Mouse (Mus musculus): ENCODE measurements at regions not wholly inside any gene's neighbourhood (a gene's known extent, or its start where the extent isn't known, plus 50 kb on each side); places are given as distances from the start of the nearest gene placed in this dataset.

- DNase-seq (ENCODE audit: low spot score in 2 of 2) = no peak
Observed at GRCm38 (mm10) chr9:32815473-32815872, 179.5 kb downstream of the Ets1 start.

DNA sequence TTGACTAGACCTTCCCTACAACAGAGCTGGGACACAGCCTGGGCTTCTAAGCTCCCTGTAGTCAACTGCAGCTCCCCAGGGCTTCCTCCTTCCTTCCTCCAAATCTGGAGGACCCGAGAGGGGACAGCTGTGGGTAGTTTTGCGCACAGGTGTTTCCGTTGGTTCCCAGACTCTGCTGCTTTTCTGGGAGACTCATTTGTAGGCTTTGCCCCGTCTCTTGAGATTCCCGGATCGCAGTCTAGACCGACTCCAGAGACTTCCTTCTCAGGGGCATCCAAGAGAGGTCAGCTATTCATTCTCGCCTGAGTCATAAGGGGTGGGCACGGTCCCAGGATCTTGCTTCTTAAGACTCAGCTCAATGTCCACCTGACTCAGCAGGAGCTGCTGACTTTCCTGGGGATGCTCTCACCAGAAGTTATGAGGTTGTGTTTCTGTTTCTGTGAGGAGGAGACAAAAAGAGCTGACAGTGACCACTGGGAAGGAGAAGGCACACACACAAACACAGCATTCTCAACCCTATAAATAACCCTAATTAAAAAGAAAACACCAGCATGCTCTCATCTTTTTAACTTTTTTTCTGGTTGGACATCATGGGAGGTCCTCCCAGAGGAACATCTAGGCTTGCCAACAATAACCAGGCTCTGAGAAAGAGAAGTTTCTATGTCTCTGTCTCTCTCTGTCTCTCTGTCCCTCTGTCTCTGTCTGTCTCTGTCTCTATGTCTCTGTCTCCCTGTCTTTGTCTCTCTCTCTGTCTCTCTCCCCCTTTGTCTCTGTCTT is 180.8 kb downstream of the Ets1 start:
- DNase-seq (ENCODE audit: low spot score in 2 of 2) = no peak

DNA sequence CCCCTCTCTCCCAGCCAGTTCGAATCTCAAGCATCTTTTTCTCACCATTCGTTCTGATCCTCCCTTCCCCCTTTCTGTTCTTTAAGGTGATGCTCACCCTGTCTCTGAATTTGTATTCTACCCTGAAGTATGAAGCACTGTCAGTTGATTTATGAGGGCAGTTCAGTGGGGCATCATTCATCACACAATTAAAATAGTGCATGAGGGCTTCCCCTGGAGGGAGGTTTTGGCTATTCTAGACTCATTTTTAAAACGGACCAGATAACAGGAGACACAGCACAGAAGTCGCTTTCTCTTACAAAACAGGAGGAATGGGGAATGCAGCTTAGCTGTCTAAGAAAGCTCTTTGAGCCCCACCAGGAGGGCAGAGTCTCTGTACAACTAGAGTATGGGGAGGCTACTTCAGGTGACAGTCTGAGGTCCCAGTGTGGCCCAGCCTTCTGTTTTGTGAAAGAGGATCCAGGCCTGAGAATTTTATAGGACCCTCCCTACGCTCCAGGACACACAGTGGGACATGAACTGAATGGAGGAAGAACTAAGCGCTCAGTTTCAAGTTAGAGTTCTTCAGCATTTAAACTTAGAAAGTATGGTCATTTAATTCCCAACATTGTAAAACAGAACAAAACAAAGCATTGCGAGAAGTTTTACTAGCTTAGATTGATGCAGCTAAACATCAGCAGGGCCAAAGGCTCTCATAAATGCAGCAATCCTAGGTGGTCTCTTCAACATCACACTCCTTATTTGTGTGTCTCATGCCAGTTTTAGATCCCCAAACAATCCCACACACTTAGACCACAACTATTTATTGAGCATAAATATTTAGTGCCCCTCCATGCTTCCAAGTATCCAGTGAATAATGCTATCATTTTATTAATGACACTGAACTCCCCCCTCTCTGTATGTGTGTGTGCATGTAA is 181.7 kb downstream of the Ets1 start:
- DNase-seq (ENCODE audit: low spot score in 2 of 2) = no peak

DNA sequence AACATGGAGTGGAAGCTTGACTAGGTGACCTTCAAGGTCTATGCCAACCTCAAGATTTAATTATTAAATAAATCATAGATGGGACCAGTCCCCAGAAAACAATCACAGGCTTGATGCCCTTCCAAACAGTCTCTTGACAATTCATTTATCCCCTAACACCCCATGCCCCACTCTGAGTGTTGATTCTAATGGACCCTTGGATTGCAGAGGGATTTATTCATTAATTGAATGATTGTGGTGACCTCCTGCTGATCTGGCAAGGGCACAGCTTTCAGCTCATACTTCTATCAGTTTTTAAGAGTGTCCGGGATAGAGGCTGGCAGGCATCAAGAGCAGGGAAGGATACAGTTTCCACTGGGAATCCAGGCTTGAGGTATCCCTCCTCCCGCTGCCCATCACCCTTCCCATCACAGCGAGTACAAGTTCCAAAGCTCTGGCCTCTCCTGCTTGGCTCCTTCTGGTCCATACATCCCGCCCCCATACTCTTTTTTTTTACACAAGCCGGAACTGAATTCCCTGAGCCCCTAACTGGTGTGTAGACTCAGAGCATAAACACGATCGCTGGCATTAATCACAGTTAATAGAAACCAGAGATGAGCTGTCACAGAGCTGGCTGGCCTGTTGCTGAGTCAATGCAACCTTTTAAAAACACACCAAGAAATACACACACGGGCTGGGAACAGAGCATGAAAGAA is 187.6 kb downstream of the Ets1 start:
- no peak for DNase-seq (ENCODE audit: low spot score in 2 of 2)

GRCm38 (mm10) chr9:32824134-32824531 is 188.1 kb downstream of the Ets1 start:
- no peak for DNase-seq (ENCODE audit: low spot score in 2 of 2)

DNA sequence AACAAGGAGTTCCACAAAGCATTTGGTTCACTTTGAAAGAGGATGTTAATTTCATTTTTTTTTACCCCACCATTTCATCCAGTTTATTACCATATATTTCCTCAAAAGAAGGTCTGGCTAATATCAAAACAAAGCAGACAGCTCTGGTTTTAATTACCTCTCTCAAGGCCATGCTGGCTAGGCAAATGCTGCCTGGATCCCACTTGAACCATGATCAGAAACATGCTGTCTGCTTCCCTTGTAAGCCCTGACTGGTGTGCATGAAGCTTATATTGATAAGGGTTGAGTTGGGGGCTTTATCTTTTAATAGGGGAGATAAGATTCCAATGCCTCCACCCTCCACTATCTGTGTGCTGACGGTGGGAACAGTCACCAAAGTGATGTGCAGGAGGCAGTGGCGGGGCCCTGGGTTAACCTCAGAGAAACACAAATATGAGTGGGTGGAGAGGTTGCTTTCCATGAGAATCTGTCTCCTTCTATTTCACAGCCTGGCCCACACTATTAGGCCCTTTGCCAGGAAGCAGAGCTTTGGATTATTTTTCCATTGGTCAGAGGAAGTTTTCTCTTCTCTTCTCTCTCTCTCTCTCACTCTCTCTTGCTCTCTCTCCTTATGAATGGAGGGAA is 194.4 kb downstream of the Ets1 start:
- DNase-seq (ENCODE audit: low spot score in 2 of 2) = no peak

DNA sequence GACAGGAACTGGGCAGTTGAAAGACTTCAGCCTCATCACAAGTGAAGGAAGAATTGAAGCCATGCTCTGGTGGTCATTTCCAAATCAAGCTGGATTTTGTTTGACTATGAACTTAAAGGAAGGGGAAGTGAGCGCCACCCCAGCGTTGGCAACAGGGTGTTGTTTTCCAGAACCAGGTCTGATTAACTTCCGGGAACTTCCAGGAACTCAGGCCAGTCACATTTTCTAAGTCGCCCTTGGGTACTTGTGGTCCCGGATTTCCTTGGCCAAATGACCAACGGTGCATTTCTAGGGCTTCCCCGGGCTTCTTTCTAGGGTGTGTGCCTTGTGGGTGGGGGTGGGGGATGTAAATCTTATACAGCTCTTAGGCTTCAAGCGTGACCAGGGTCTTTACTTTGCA is 197.4 kb downstream of the Ets1 start:
- no peak for DNase-seq (ENCODE audit: low spot score in 2 of 2)

DNA sequence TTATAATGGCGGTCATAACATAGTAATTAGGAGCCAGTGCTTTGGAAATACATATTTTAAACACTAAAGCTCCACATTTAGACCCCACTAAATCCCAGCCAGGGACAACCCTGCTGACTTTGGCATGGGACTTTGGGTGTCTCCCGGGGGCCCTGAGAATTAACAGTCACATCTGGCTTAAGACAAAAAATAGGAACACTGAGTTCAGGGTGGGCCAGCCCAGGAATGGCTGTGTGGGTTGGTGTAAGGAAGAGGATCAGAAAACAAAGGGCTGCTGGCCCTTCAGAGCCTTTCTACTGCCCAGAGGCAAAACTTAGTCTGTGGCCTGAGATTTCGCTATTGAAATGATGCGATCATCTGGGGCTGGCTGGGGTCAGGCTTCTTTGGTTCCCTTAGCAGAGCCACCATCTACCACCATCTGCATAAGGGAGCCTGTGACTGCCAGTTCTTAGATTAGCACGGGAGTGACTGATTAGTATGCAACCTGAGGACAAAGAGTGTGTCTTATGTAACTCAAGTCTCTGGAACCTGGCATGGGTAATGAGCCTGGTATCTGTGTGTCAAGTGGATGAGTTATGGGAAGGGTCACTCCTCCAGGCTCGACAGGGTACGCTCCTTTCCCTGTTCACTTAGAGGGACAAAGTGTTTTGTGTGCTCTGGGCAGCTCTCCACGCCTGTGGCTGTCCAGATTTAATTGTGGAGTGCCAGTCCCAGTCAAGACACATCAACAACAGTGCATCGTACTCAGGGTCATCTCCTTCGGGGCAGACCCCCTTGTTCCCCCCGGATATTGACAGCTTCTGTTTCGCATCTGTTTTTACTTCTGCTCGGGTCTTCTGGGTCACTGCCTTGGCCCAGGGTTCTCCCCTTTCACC is 199.0 kb downstream of the Ets1 start:
- DNase-seq (ENCODE audit: low spot score in 2 of 2) = no peak

- DNase-seq (ENCODE audit: low spot score in 2 of 2) = no peak
Observed at GRCm38 (mm10) chr9:32835626-32835971, 199.6 kb downstream of the Ets1 start.

DNA sequence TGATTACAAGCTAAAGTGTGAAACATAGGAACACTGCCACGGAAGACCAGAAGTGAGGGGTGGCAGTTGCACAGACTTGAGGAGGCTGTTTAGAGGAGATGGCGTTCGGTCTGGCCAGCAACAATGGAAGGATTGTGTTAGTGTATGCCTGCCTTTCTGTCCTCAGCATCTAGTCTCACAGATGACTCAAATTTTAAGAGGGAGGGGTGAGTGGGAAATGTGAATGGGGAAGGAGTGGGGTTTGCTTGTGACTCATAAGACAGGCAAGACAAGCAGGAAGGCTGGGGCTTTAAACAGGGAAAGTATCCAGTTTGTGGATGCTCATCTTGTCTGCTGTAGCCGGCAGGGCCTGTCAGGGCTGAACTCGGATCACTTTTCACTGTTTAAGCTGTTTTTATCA is 200.3 kb downstream of the Ets1 start:
- no peak for DNase-seq (ENCODE audit: low spot score in 2 of 2)

DNA sequence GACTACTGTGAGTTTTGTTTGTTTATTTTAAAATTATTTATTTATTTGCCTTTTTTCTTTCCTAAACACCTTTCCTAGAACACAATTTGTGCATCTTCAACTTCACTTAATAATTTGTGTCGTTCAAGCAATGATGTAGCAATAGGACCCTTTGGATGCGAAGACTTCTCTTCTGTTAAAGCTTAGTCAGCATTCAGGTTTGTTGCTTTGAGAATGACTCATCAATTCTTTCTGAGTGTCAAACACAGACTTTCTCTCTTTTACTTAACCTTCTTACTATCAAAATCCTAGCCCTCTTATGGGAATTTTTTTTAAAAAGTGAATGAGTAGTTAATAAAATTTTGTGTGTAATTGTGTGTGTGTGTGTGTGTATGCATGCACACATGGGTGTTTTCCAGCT is 211.3 kb downstream of the Ets1 start:
- no peak for DNase-seq (ENCODE audit: low spot score in 2 of 2)

DNA sequence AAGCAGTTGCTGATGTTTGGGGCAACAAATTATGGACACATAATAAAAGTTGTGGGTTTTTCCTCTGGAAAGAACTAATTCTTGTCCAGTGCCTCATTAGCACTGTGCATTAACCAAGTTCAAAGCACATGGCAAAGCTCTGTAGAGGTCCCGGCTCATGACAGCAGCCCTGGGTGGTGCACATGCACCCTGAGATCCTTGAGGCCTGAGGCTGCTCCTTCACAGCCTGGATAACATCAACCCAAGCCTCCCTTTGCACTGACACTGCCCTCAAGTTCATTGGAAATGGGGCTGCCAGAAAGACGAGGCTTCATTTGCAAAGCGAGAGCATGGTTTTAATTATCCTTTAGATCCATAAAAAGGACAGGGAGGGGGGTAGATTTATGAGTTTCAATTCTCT is 216.3 kb downstream of the Ets1 start:
- DNase-seq (ENCODE audit: low spot score in 2 of 2) = no peak

DNA sequence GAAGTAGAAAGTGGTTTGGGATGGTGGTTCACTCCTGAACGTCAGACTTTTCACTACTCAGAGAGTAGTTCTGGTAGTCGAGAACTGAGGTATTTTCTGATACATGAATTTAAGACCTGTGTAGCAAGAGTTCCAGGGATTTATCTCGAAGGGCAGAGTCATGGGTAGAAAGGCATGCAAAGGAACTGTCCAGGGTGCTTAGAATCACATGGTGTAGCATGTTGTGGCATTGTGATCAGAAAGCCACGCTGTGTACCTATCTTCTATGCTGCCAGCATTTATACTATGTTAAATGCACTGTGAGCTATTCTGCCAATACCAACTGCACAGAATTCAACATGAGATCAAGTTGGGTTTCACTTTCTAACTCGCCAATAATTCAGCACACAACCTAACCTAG is 227.3 kb downstream of the Ets1 start:
- no peak for DNase-seq (ENCODE audit: low spot score in 2 of 2)

DNA sequence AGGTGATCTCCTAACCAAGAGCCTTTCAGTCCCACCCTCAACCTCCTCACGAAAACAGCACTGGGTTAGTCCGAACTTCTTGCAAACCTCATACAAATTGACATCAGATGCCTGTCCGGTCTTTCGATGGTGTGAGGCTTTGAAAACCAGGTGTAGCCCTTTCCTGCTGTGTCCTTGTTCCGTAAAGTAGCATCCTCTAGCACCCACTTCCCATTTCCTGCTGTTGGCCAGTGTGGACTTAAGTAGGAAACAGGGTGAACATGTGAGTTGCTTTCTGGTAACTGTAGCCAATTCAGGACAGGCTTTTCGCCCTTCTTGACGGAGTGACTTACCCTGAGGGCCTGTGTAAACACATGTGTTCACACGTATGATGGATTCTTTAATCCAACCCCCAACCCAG is 232.9 kb downstream of the Ets1 start:
- DNase-seq (ENCODE audit: low spot score in 2 of 2) = no peak

DNA sequence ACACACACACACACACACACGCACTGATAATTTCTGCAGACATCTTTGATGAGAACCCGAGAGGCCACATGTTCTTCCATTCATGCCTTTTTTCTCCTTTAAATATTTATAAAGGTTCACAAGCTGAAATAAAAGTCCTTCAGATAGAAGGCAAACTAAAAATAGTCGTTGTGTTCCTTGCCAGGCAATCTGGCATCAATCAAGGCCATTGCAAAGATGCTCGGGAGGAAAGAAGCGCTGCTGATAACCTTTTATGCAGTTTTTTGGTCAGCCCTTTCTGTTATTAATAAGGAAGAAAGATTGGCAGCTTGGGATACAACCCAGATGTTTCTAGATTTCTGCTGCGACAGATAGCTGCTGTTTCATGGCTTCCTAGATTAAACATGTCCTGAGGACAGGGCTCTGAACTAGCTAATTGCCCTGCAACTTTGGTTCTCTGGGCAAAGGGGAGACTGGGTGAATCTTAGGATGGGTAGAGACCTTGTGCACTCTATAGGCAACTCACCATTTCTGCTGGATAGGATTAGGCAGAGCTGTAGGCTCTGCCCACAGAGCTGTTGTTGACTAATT is 238.4 kb downstream of the Ets1 start:
- no peak for DNase-seq (ENCODE audit: low spot score in 2 of 2)

- no peak for DNase-seq (ENCODE audit: low spot score in 2 of 2)
Observed at GRCm38 (mm10) chr9:32882819-32883587, 247.0 kb downstream of the Ets1 start.

DNA sequence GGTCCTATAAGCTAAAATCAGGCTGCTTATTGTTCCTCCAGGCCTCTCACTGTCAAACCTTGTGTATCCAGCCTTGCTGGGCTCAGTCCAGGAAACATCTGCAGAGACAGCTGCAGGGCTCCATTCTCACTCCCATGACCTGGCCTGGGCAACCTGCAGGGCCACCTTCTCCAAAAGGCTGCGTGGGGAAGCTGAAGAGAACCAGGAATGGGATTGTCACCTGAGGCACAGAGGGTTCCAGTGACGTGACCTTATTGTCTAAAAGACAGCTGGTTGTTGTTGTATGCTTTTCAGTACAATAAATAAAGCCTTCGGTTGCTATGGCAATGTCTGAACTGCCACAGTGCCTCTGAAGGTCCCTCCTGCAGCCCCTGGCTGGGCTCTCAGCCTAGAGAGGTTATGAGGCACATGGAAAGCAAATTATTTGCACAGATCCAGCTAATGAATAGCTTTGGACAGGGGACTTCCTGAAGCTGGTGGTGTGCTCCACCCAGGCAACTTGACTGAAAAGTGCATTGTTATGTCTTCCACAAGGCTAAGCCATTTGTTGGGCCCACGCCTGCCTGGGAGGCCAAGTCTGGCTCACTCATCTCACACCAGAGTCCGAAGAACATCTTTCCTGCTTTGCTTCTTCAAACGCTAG is 250.1 kb downstream of the Ets1 start:
- DNase-seq (ENCODE audit: low spot score in 2 of 2) = no peak

- no peak for DNase-seq (ENCODE audit: low spot score in 2 of 2)
Observed at GRCm38 (mm10) chr9:32899801-32900200, 263.8 kb downstream of the Ets1 start.

GRCm38 (mm10) chr9:32901287-32901686 is 265.3 kb downstream of the Ets1 start:
- no peak for DNase-seq (ENCODE audit: low spot score in 2 of 2)
